Mouse (Mus musculus) G1E (cell line): Measurements from ENCODE around the gene Col3a1.

ENCODE experiments used
- CTCF ChIP-seq: IDR thresholded peaks from 2 replicates; pipeline ENCODE4 v1.5.1; 2012; ENCODE audit warnings: low read depth, low read length, inconsistent platforms, mixed read lengths
- POLR2AphosphoS5 ChIP-seq: IDR thresholded peaks from 2 replicates; pipeline ENCODE4 v1.6.1; 2012; ENCODE audit warnings: low read depth, low read length, inconsistent platforms; ENCODE audit not compliant: insufficient replicate concordance

- TF ChIP-seq CTCF (no peak), POLR2AphosphoS5 (no peak)
These were observed 54.1 kb downstream of the Col3a1 start for GRCm38 (mm10) chr1:45365427-45365826.
